Mouse (Mus musculus) liver (tissue): ENCODE results near the gene Cdh26.

Experiments used
- DNase-seq: peaks from one replicate; pipeline ENCODE4 v3.0.0-alpha.2; 2020; ENCODE audit warnings: mixed read lengths

Gene Cdh26

GRCm38 (mm10) chr2:178430231-178430630 is at the start of gene Cdh26:
Cdh26 (plus strand) TSS chr2:178430531.
- DNase-seq, result no peak

GRCm38 (mm10) chr2:178407053-178407815 is 23.1 kb upstream of the Cdh26 start, which contains the start of gene Sycp2:
Sycp2 (minus strand) TSS chr2:178407685.
- peak; percentile 16 for DNase-seq

- no peak for DNase-seq
These were observed 21.3 kb upstream of the Cdh26 start for GRCm38 (mm10) chr2:178409024-178409423.

GRCm38 (mm10) chr2:178410286-178410685 is 20.0 kb upstream of the Cdh26 start:
- DNase-seq, result no peak

- no peak for DNase-seq
These were observed 17.7 kb upstream of the Cdh26 start for GRCm38 (mm10) chr2:178412598-178412997.

GRCm38 (mm10) chr2:178413081-178413480 is 17.2 kb upstream of the Cdh26 start:
- DNase-seq, result no peak

- no peak for DNase-seq
These were observed 16.7 kb upstream of the Cdh26 start for GRCm38 (mm10) chr2:178413481-178414260.

GRCm38 (mm10) chr2:178414261-178415149 is 15.8 kb upstream of the Cdh26 start, which contains the start of the genes Ppp1r3d and Fam217b:
Ppp1r3d (minus strand) TSS chr2:178414472.
Fam217b (plus strand) TSS chr2:178414524.
- DNase-seq, result peak; percentile 55

GRCm38 (mm10) chr2:178415150-178415448 is 15.2 kb upstream of the Cdh26 start:
- DNase-seq, result no peak

- DNase-seq, result peak; percentile 33
These were observed 13.9 kb upstream of the Cdh26 start for GRCm38 (mm10) chr2:178416427-178416826.

GRCm38 (mm10) chr2:178416970-178417369 is 13.4 kb upstream of the Cdh26 start:
- DNase-seq, result no peak

GRCm38 (mm10) chr2:178420576-178420975 is 9.8 kb upstream of the Cdh26 start:
- DNase-seq, result no peak

GRCm38 (mm10) chr2:178421603-178422002 is 8.7 kb upstream of the Cdh26 start:
- no peak for DNase-seq

GRCm38 (mm10) chr2:178422186-178422585 is 8.1 kb upstream of the Cdh26 start:
- no peak for DNase-seq

- no peak for DNase-seq
These were observed 7.1 kb upstream of the Cdh26 start for GRCm38 (mm10) chr2:178423223-178423622.

GRCm38 (mm10) chr2:178426229-178426628 is 4.1 kb upstream of the Cdh26 start:
- DNase-seq, result no peak

- no peak for DNase-seq
These were observed 3.1 kb upstream of the Cdh26 start for GRCm38 (mm10) chr2:178427181-178427580.

GRCm38 (mm10) chr2:178428183-178428582 is 2.1 kb upstream of the Cdh26 start:
- no peak for DNase-seq

- no peak for DNase-seq
These were observed 1.7 kb upstream of the Cdh26 start for GRCm38 (mm10) chr2:178428676-178429075.

GRCm38 (mm10) chr2:178429426-178429825 is 905 bp upstream of the Cdh26 start:
- DNase-seq, result no peak

- DNase-seq, result no peak
These were observed 3.2 kb downstream of the Cdh26 start for GRCm38 (mm10) chr2:178433495-178433894.

- DNase-seq, result no peak
These were observed 3.6 kb downstream of the Cdh26 start for GRCm38 (mm10) chr2:178433903-178434302.

- no peak for DNase-seq
These were observed 7.0 kb downstream of the Cdh26 start for GRCm38 (mm10) chr2:178437311-178437710.
